Mouse (Mus musculus): ENCODE results near the gene B4galnt4. TPM values are rescaled to one million over a fixed set of nuclear protein-coding genes. Genes with fewer than 3 reads are reported as not detected.
"Not testable (repeated sequence)": the region's sequence is repeated elsewhere in the genome, so short reads cannot be mapped to it uniquely, and the experiment has no call there.

The B4galnt4 gene
- total RNA-seq, 2 experiments from 2014 or later, result 87.4 to 95.9 TPM

DNA sequence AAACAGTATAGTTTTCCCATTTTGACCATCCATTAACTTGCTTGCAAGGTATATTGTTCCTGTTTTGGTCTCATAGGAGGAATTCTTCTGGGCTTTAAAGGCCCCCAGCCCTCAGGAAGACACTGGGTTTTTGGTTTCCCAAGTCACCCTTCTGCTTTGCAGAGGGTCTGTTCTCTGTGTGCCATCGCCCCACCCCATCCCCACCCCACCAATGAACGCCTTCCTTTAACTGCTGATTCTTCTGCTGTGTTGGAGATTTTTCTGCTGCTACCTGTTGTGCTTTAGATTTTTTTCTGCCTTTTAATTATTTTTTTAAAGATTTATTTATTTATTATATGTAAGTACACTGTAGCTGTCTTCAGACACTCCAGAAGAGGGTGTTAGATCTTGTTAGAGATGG is 32.1 kb upstream of the B4galnt4 start, which contains the start of gene Gm17387:
TSS of gene Gm17387 (plus strand) at position 301 of the 400 bp plus-strand sequence.
- H3K27ac ChIP-seq, result no peak within 1 kb of the TSS
- DNase-seq (ENCODE audit: extremely low spot score in 1 of 2, low spot score in 2 of 2), result no peak
- no peak for TF ChIP-seq CTCF (IDR thresholded peaks at IDR 0.05)
- intact Hi-C loops (cut with DNase I), result no loop called here
- H3K4me3 ChIP-seq, result no peak within 1 kb of the TSS

DNA sequence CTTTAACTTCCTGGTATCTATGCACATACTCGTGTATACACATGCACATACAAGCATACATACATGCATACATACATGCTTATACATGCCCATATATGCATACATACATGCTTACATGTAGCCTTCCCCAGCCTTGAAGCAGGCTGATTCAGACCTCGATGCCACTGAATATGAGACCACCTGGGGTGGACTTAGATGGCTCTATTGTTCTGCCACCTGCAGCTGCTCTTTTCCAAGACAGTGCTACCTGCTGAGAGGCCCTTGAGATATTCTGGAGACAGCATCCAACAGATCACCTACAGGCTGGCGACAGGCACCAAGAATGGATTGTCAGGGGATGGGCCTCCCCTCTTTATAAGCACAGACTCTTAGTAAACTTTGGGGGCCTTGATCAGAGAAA is 30.5 kb upstream of the B4galnt4 start:
- DNase-seq (ENCODE audit: extremely low spot score in 1 of 2, low spot score in 2 of 2), result no peak
- Histone ChIP-seq H3K4me3 (no peak overlapping the region), H3K27ac (no peak overlapping the region)
- intact Hi-C loops (cut with DNase I), result no loop called here
- no peak for TF ChIP-seq CTCF (IDR thresholded peaks at IDR 0.05)

DNA sequence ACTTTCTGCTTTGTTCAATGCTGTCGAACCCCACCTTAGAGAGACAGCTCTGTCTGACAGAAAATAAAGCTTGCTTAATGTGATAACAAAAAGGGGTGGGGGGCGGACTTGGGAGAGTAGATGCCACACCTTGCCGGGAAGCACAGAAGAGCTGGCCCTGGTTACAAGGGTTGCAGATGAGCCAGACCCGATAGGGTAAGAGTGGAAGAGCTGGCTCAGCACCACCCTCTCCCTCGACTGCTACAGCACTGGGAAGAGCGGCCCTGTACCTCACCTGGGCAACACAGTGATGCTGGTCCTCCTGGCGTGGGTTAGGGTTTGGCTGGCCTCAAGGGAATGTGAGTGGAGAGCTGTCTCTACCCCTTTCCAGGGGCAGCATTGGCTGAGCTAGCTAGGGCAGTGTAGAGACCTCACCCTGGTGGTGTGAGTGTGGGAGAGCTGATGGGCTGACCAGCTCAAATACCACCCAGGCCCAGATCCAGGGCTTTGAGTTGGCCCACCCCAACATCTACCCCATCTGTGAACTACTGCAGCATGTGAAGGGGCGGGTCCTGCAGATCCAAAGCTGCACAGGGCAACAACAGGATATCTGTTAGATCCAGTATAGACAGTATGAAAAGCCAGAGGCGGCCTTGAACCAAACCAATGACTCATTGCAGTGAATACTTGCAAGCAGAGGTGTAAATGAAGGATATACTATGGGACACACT is 28.3 kb upstream of the B4galnt4 start:
- H3K4me3 ChIP-seq, result no peak overlapping the region
- intact Hi-C loops (cut with DNase I), result no loop called here
- TF ChIP-seq CTCF (IDR thresholded peaks at IDR 0.05), result no peak
- DNase-seq (ENCODE audit: extremely low spot score in 1 of 2, low spot score in 2 of 2), result no peak
- no peak overlapping the region for H3K27ac ChIP-seq

DNA sequence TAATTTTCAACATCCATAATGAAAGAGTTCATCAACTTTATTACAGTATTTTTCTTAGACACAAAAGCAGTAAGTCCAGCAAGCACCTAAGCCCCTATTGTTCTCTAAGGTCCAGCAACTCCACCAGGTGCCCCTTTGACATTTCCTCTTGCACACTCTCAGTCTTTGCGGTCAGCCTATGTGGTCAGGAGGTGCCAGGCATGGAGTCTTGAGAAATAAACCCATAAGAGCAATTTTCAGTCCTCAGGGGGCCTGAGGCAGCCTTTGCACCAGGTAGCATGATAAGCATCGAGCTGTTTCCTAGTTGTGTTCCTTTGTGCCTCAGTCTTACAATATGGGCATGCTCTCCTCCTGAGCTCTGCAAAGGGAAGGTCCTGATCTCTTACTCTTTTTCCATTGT is 24.3 kb upstream of the B4galnt4 start:
- DNase-seq (ENCODE audit: extremely low spot score in 1 of 2, low spot score in 2 of 2); intact Hi-C loops (cut with DNase I); H3K27ac ChIP-seq; H3K4me3 ChIP-seq: not testable (repeated sequence)

DNA sequence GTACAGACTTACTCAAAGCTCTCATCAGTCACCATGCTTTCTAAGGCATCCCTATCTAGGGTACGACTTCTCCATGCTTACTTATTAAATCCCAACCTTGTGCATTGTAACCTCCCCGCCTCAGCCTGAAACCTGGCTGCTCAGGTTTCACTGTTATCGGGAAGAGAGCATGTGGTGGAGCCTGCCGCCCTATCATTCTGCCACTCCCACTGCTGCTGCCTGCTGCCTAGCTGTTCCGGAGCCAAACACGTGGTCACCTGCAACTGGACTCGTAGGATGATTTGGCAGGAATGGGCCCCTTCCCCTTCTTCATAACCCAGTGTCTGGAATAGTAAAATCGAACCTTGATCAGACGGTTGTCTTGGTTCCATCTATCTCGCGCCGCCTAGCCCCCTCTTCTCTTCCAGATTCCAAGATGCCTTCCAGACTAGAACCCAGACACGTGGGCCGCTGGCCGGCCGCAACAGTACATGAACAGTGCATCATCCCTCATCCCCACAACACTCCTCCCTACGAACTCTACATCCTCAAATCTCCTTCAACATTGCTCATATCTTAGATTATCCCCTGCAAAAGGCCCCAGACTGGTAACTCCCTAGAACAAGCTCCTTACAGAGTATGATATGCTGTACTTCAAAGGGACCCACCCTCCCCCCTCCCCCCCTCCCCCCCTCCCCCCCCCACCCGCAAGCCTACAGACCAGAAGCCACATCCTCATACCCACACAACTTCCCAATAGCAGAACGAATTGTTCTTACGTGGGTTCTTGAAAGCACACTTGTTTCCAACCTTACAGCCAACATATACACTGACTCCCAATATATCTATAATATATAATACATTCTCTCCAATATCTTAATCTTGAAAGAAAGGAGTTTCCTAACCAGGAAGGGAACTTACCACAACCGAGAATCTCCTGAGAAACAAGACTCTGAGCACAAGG is 22.5 kb upstream of the B4galnt4 start:
- TF ChIP-seq CTCF (IDR thresholded peaks at IDR 0.05), result no peak
- intact Hi-C loops (cut with DNase I), result no loop called here

DNA sequence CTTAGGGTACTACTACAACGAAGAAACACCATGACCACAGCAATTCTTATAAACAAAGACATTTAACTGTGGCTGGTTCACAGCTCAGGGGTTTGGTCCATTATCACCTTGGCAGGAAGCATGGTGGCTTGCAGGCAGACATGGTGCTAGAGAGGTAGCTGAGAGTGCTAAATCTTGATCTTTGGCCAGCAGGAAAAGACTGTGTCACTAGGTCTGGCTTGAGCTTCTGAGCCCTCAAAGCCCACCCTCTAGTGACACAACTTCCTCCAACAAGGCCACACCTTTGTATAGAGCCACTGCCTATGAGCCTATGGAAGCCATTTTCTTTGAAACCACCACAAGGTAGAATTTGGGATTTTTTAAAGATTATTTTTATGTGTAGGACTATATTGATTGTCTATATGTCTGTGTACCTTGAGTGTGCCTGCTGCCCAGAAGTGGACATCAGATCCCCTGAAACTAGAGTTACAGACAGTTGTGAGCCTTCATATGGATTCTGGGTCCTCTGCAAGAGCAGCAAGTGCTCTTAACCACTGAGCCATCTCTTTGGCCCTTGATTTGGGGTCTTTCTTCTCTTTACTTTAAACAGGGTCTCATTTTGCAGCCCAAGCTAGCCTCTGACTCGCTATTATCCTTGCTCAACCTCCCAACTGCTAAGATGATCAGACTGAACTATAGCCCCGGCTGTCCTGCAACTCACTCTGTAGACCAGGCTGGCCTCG is 21.4 kb upstream of the B4galnt4 start:
- intact Hi-C loops (cut with DNase I), result loop anchor here (10.0 kb wide), 1 partner anchor 965 kb away; no protein-coding TSS in a partner anchor
- no peak for TF ChIP-seq CTCF (IDR thresholded peaks at IDR 0.05)
- DNase-seq (ENCODE audit: extremely low spot score in 1 of 2, low spot score in 2 of 2), result no peak
- no peak overlapping the region for H3K27ac ChIP-seq
- no peak overlapping the region for H3K4me3 ChIP-seq

More for the DNA sequence above, 22.5 kb upstream of the B4galnt4 start:
- Histone ChIP-seq H3K27ac (no peak overlapping the region), H3K4me3 (no peak overlapping the region)
- DNase-seq (ENCODE audit: extremely low spot score in 1 of 2, low spot score in 2 of 2), result no peak

DNA sequence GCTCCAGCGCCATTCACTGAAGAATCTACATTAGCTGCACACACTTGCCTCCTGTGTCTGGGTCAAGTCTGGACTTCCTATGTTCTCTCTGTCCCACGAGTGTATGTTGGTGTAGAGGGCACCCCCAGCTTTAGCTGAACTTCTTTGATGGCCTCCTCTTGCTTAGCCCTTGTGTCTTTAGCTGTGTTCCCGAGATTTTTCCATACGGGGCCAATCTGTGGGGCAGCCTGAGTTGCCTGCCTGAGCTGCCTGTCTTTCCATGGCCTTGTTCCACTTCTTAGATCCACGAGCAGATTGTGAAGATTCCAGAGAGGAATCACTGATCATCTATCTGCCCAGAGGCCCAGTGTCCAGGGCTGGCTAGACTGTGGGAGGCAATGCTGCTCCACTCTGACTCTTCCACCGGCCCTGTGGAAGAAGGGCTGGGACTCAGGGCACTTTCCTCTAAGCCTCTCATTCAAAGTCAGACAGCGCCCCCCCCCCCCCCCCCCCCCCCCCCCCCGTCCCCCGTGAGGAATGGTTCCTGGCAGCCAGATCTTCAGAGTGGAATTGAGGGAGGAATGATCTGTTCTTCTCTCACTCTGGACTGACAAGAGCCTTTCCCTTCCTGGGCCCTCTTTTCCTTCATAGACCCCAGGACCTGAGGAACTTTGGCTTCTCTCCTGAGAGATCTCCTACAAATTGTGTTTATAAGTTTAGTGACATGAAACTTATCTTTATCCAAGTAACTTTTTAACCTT is 19.9 kb upstream of the B4galnt4 start:
- no peak for TF ChIP-seq CTCF (IDR thresholded peaks at IDR 0.05)
- intact Hi-C loops (cut with DNase I), result loop anchor here (10.0 kb wide), 1 partner anchor 966 kb away; no protein-coding TSS in a partner anchor
- no peak overlapping the region for H3K4me3 ChIP-seq
- H3K27ac ChIP-seq, result no peak overlapping the region
- DNase-seq (ENCODE audit: extremely low spot score in 1 of 2, low spot score in 2 of 2), result no peak

DNA sequence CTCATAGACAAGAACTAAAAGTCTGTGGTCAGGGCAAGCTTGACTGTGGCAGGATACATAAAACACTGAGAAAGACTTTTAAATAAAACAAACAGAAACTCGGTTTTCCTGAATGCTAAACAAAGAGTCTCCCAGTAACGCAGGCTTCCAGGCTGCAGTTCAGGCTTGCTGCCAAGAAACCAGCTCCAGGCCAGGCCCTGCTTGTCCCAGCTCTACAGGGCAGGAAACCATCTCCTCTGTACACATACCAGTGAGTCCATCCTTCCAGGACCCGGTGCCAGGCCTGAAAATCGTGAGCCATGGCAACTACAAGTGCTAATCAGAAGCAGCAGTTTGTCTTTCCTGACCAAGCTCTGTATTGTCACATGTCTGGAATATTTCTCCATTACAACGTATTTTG is 19.2 kb upstream of the B4galnt4 start:
- DNase-seq (ENCODE audit: extremely low spot score in 1 of 2, low spot score in 2 of 2), result no peak
- Histone ChIP-seq H3K4me3 (no peak overlapping the region), H3K27ac (no peak overlapping the region)
- intact Hi-C loops (cut with DNase I), result loop anchor here (10.0 kb wide), 1 partner anchor 967 kb away; no protein-coding TSS in a partner anchor
- no peak for TF ChIP-seq CTCF (IDR thresholded peaks at IDR 0.05)

DNA sequence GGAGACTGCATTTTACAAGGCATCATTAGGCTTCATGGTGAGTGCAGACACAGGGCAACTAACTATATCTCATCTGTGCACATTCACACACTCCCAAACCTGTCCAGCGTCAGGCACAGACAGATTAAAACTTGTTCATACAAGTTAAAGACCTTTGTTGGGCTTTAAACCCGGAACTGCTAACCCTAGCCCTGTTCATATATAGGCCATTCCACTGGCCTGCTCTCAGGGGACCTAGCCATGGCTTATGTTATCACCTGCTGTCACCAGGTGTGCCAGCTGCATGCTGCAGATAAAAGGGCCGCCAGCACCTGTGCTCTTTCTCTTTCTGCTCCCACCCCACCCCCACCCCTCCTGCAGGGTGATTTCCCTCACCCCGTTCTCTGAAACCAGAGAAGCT is 18.4 kb upstream of the B4galnt4 start:
- TF ChIP-seq CTCF (IDR thresholded peaks at IDR 0.05), result no peak
- Histone ChIP-seq H3K4me3 (no peak overlapping the region), H3K27ac (no peak overlapping the region)
- intact Hi-C loops (cut with DNase I), result loop anchor here (10.0 kb wide), 1 partner anchor 968 kb away; no protein-coding TSS in a partner anchor
- no peak for DNase-seq (ENCODE audit: extremely low spot score in 1 of 2, low spot score in 2 of 2)

DNA sequence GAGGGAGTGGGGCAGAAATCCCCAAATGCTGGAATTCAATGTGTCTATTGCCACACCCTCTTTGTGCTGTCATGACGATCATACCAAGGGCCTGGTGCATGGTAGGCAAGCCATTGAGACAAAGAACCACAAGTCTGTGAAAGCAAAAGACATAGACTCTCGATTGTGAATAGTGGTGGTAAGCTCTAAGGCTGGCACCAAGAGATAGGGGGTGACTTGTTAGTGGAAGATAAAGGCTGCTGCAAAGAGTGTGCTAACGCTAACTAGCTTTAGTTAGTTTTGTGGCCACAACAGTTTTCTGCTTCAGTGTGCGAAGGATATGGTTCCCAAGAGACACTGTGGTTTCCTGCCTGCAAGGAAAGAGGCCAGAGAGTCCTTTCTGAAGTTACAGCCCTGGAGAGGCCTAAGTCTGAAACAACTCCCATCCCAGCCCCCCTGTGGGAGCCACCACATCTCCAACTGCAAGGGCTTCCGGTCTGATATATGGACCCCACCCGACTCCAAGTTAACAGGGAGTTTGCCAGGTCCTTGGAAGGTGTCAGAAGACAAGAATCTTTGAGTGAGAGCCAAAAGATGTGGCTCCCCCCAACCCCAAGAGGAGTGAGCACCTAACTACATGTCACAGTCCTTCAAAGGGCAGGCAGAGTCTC is 13.8 kb upstream of the B4galnt4 start:
- intact Hi-C loops (cut with DNase I), result loop anchor here (1.0 to 10.0 kb wide), 2 partner anchors 38 to 972 kb away; no protein-coding TSS in a partner anchor
- Histone ChIP-seq H3K4me3 (no peak overlapping the region), H3K27ac (peak overlapping the region; percentile 79)
- DNase-seq (ENCODE audit: extremely low spot score in 1 of 2, low spot score in 2 of 2), result no peak
- no peak for TF ChIP-seq CTCF (IDR thresholded peaks at IDR 0.05)
